Mouse (Mus musculus) megakaryocyte, embryonic 14.5 days (primary cell): ENCODE results near the gene Abca4. TPM values are rescaled to one million over a fixed set of nuclear protein-coding genes. Genes with fewer than 3 reads are reported as not detected.
"Not testable (repeated sequence)": the region's sequence is repeated elsewhere in the genome, so short reads cannot be mapped to it uniquely, and the experiment has no call there.

Experiments
- H3K27me3 ChIP-seq: replicated peaks from 2 replicates; pipeline ENCODE3; 2012; ENCODE audit warnings: inconsistent platforms
- H3K36me3 ChIP-seq: replicated peaks from 2 replicates; pipeline ENCODE3; 2012; ENCODE audit warnings: low read length, inconsistent platforms, mixed read lengths
- H3K4me1 ChIP-seq: 2 replicates; pipeline ENCODE4 v1.6.1; 2012; ENCODE audit warnings: inconsistent platforms
- H3K4me3 ChIP-seq: replicated peaks from 2 replicates; pipeline ENCODE3; 2012; ENCODE audit warnings: moderate library complexity, mild to moderate bottlenecking, inconsistent platforms
- H3K9me3 ChIP-seq: 2 replicates; pipeline ENCODE4 v1.6.1; 2012; ENCODE audit warnings: inconsistent platforms
- FLI1 ChIP-seq: IDR thresholded peaks from 2 replicates; pipeline ENCODE4 v1.6.1; 2012; ENCODE audit warnings: low read length, inconsistent platforms, mixed read lengths
- GATA1 ChIP-seq: IDR thresholded peaks from 3 replicates; pipeline ENCODE4 v1.6.1; 2012; ENCODE audit warnings: mixed read lengths, low read length, inconsistent platforms, borderline replicate concordance
- polyA plus RNA-seq: library from polyadenylated mRNA; stranded (reverse); fragments of >175 nt; gene quantifications from 2 replicates; pipeline ENCODE4 v1.2.3, GENCODE M21; 2012; ENCODE audit warnings: low replicate concordance; ENCODE audit not compliant: insufficient read depth

Gene Abca4
- polyA plus RNA-seq, 1 experiment, result 35.1 TPM

- H3K27me3 ChIP-seq, result no peaks in the 10 kb centered on the region
- H3K36me3 ChIP-seq, result no peaks in the 10 kb centered on the region
- no peak for TF ChIP-seq FLI1
- TF ChIP-seq GATA1, result no peak
- H3K9me3 ChIP-seq, result no peaks in the 10 kb centered on the region
- peaks cover 74% of the 10 kb centered on the region for H3K4me1 ChIP-seq
- H3K4me3 ChIP-seq, result no peak overlapping the region
Measured at GRCm38 (mm10) chr3:122210434-122210833, 166.2 kb downstream of the Abca4 start.

- peaks cover 71% of the 10 kb centered on the region for H3K4me1 ChIP-seq
- H3K36me3 ChIP-seq, result no peaks in the 10 kb centered on the region
- TF ChIP-seq GATA1, result no peak
- no peak for TF ChIP-seq FLI1
- H3K9me3 ChIP-seq, result no peaks in the 10 kb centered on the region
- no peak overlapping the region for H3K4me3 ChIP-seq
- H3K27me3 ChIP-seq, result no peaks in the 10 kb centered on the region
Measured at GRCm38 (mm10) chr3:122210846-122211245, 166.6 kb downstream of the Abca4 start.

GRCm38 (mm10) chr3:122211446-122212125 is 167.3 kb downstream of the Abca4 start:
- Histone ChIP-seq H3K4me3 (no peak overlapping the region), H3K27me3 (no peaks in the 10 kb centered on the region)
- TF ChIP-seq FLI1 (no peak), GATA1 (no peak)

GRCm38 (mm10) chr3:122221240-122222036 is 177.2 kb downstream of the Abca4 start:
- H3K4me1 ChIP-seq, result peaks cover 35% of the 10 kb centered on the region
- TF ChIP-seq FLI1, result no peak
- no peak; the same call in 2 of the 3 replicates for TF ChIP-seq GATA1

More at GRCm38 (mm10) chr3:122211446-122212125, 167.3 kb downstream of the Abca4 start:
- Histone ChIP-seq H3K9me3 (no peaks in the 10 kb centered on the region), H3K4me1 (peaks cover 64% of the 10 kb centered on the region), H3K36me3 (no peaks in the 10 kb centered on the region)

GRCm38 (mm10) chr3:122226972-122227371 is 182.7 kb downstream of the Abca4 start:
- H3K9me3 ChIP-seq, H3K4me3 ChIP-seq, H3K27me3 ChIP-seq, H3K36me3 ChIP-seq: not testable (repeated sequence)
- H3K4me1 ChIP-seq, result peaks cover 42% of the 10 kb centered on the region

More at GRCm38 (mm10) chr3:122221240-122222036, 177.2 kb downstream of the Abca4 start:
- H3K4me3 ChIP-seq, result no peak overlapping the region
- no peaks in the 10 kb centered on the region for H3K36me3 ChIP-seq
- peaks cover 4% of the 10 kb centered on the region; the same call in 1 of the 2 replicates for H3K9me3 ChIP-seq
- peaks cover 2% of the 10 kb centered on the region for H3K27me3 ChIP-seq

Other genes with a start within 250 kb of the Abca4 start
- 3.2 and 5.6 TPM in 2 replicates for gene Abcd3, start 229.1 kb upstream of the Abca4 start, polyA plus RNA-seq
- 2.1 TPM in 1 of 2 replicates, not detected in the other for gene Arhgap29, start 91.9 kb upstream of the Abca4 start, polyA plus RNA-seq
- gene Gclm, start 201.1 kb downstream of the Abca4 start, polyA plus RNA-seq, result 799 and 1,910 TPM in 2 replicates
- 0.83 and 4.4 TPM in 2 replicates for gene Dnttip2, start 229.9 kb downstream of the Abca4 start, polyA plus RNA-seq
- 2.4 and 3.6 TPM in 2 replicates for gene Bcar3, start 249.7 kb downstream of the Abca4 start, polyA plus RNA-seq